Mouse (Mus musculus) bone marrow, adult 2 months (tissue): ENCODE data around the gene Ndufa4.

Source experiments
- CTCF ChIP-seq: fragments of 200-500 bp; IDR thresholded peaks from 2 replicates; pipeline ENCODE4 v1.5.1; 2011; ENCODE audit warnings: low read length, control low read depth; ENCODE audit not compliant: control insufficient read depth, insufficient read depth
- POLR2A ChIP-seq: fragments of 200-500 bp; IDR thresholded peaks from 2 replicates; pipeline ENCODE4 v1.6.1; 2011; ENCODE audit warnings: low read depth, mild to moderate bottlenecking, control low read depth, low read length, borderline replicate concordance; ENCODE audit not compliant: control insufficient read depth

DNA sequence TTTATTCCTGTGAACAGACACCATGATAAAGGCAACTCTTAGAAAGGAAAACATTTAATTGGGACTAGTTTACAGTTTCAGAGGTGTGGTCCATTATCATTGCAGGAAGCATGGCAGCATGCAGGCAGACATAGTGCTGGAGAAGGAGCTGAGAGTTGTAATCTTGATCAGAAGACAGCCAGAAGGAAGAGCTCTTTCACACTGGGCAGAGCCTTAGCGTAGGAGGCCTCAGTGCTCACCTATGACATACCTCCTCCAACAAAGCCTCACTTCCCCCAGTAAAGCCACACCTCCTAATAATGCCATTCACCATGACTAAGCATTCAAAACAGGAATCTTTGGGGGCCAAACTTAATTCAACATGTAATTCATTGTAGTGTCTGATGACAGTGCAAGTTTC, 40.8 kb upstream of the Ndufa4 start:
- no peak for TF ChIP-seq POLR2A
- no peak for TF ChIP-seq CTCF
